Mouse (Mus musculus) kidney, embryonic 15.5 days (tissue): ENCODE measurements around the gene Pgm2l1. TPM values are rescaled to one million over a fixed set of nuclear protein-coding genes. Genes with fewer than 3 reads are reported as not detected.

Experiments
- ATAC-seq: fragments of 200-750 bp; cut with Nextera tagmentation; replicated peaks from 2 replicates; pipeline ENCODE4 v1.8.0; 2017; ENCODE audit warnings: moderate TSS enrichment; ENCODE audit not compliant: low FRiP score
- H3K27ac ChIP-seq: fragments of 300-500 bp; sonication (generic); 2 replicates; pipeline ENCODE4 v1.5.1; 2015; ENCODE audit warnings: mild to moderate bottlenecking, inconsistent platforms
- H3K27me3 ChIP-seq: fragments of 300-500 bp; sonication (generic); 2 replicates; pipeline ENCODE4 v1.6.1; 2015; ENCODE audit warnings: inconsistent platforms
- H3K36me3 ChIP-seq: fragments of 300-500 bp; sonication (generic); 2 replicates; pipeline ENCODE4 v1.6.1; 2015; ENCODE audit warnings: inconsistent platforms
- H3K4me1 ChIP-seq: fragments of 300-500 bp; sonication (generic); 2 replicates; pipeline ENCODE4 v1.6.1; 2015; ENCODE audit warnings: inconsistent platforms
- H3K4me2 ChIP-seq: fragments of 300-500 bp; sonication (generic); 2 replicates; pipeline ENCODE4 v1.6.1; 2015; ENCODE audit warnings: moderate library complexity, mild to moderate bottlenecking, inconsistent platforms
- H3K4me3 ChIP-seq: fragments of 300-500 bp; sonication (generic); replicated peaks from 2 replicates; pipeline ENCODE4 v1.5.1; 2015; ENCODE audit warnings: mild to moderate bottlenecking, inconsistent platforms
- H3K9ac ChIP-seq: fragments of 300-500 bp; sonication (generic); 2 replicates; pipeline ENCODE4 v1.6.1; 2015; ENCODE audit warnings: mild to moderate bottlenecking, inconsistent platforms
- H3K9me3 ChIP-seq: fragments of 300-500 bp; sonication (generic); replicated peaks from 2 replicates; pipeline ENCODE4 v1.6.1; 2016; ENCODE audit warnings: inconsistent platforms
- WGBS: fragments of 180-500 bp; shearing (Covaris S2); methylation state at CpG from one replicate; pipeline ENCODE4 v1.1.7; 2015; ENCODE audit warnings: mixed read lengths; 5-methylcytosine and 5-hydroxymethylcytosine counted together
- polyA plus RNA-seq: library from polyadenylated mRNA; unstranded; fragments of >200 nt; fragmentation: Nextera tagmentation; extraction: Ambion mirVana; gene quantifications from 2 replicates; pipeline ENCODE4 v1.2.1, GENCODE M21; 2015

Gene Pgm2l1
- polyA plus RNA-seq, 1 experiment from 2014 or later: 3.8 TPM

DNA sequence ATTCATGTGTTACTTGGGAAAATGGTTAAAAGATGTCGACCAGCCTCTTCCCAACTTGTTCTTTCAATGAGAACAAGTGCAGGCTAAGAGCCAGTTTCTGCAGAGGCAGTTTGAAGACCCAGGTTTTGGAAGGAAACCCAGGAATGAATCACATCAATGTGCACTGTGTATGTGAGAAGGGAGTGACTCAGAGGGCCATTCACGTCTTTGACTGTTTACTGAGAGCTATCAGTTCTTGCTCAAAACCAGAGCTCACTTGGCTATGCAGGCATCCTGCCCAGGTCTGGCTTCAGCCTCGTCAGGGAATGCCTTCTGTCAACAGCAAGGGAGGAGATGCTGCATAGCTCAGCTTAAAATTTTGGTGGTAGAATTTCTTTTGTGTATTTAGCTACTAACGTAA is 75.1 kb downstream of the Pgm2l1 start:
- Histone ChIP-seq H3K27me3 (no peaks in the 10 kb centered on the region), H3K27ac (no peak overlapping the region), H3K36me3 (no peaks in the 10 kb centered on the region), H3K9ac (no peak overlapping the region), H3K9me3 (no peaks in the 10 kb centered on the region), H3K4me1 (peaks cover 13% of the 10 kb centered on the region), H3K4me2 (no peak overlapping the region), H3K4me3 (no peak overlapping the region)
- 64% methylated on average over 4 of the region's 4 CpGs for WGBS
- no peak for ATAC-seq

DNA sequence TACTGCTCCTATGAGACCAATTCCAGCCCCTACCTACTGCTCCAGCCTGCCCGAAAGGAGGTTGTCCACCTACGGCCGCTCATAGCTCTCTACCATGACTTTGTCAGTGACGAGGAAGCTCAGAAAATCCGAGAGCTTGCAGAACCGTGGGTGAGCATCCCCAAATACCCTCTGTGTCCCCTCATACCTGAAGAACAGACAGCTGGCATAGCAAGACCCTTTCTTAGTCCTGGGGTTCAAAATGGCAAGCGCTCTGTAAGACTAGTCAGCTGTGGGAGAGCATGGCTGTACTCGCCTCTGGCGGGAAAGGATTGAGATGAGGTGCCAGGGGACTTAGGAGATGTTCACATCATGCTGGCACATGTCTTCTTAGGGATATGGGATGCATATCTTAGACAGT is 78.7 kb downstream of the Pgm2l1 start:
- no peak overlapping the region for H3K27ac ChIP-seq
- no peak for ATAC-seq
- H3K4me3 ChIP-seq: no peak overlapping the region
- H3K4me1 ChIP-seq: no peaks in the 10 kb centered on the region
- no peaks in the 10 kb centered on the region for H3K9me3 ChIP-seq
- 93% methylated on average over 9 of the region's 9 CpGs for WGBS
- H3K27me3 ChIP-seq: no peaks in the 10 kb centered on the region
- no peaks in the 10 kb centered on the region for H3K36me3 ChIP-seq
- H3K9ac ChIP-seq: no peak overlapping the region
- no peak overlapping the region for H3K4me2 ChIP-seq

DNA sequence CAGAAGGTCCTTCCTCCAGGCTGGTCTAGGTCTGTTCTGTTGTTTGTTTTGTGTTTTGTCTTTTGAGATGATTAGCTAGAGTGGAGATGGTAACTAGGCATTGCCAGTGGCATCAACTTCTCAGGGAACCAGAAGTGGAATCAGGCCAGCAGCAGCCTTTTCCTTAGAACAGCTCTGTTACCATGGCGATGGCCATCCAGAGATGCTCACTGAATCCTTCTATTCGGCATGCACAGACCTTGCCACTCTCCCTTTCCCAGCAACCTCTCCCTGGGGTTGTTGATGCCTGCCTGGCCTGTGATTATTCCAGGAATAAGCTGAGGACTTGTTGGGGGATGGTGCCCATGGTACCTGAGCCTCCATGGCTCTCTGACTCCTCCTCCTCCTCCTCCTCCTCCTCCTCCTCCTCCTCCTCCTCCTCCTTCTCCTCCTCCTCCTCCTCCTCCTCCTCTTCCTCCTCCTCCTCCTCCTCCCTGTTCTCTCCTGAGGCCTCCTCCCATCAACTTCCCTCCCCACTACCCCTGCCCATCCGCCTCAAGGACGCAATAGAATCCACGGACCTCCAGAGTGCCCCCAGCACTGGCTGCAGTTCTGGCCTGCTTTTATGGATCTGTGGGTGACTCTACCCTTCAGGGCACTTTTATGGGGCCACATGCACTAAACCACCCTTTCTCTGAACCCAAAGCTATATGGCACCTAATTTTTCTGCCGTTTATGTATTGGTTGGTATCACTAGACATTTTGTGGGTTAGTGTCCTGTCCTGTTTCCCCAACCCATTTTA is 80.9 kb downstream of the Pgm2l1 start:
- Histone ChIP-seq H3K4me2 (no peak overlapping the region), H3K27me3 (no peaks in the 10 kb centered on the region), H3K36me3 (no peaks in the 10 kb centered on the region), H3K4me1 (no peaks in the 10 kb centered on the region), H3K4me3 (no peak overlapping the region), H3K27ac (no peak overlapping the region), H3K9me3 (no peaks in the 10 kb centered on the region), H3K9ac (no peak overlapping the region)
- WGBS: 59% methylated on average over 6 of the region's 6 CpGs
- ATAC-seq: no peak

DNA sequence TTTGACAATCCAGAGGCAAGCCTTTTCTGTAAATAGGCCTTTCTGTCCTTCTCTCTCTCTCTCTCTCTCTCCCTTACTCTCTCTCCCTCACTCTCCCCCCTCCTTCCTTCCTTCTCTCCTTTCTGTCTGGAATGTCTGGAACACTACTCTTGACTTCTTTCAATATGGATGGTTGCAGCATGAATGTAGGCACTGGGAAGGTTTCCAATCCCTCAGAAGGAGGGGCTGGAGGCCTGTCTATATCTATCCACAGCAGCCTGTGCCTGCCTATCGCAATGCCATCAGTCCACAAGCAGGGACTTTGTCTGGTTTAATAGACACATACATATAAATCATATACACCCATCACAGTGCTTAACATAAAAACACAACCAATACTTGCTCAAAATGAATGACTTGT is 82.0 kb downstream of the Pgm2l1 start:
- H3K9me3 ChIP-seq: no peaks in the 10 kb centered on the region
- WGBS: 88% methylated on average over 1 of the region's 1 CpGs
- H3K4me1 ChIP-seq: no peaks in the 10 kb centered on the region
- no peak overlapping the region for H3K4me3 ChIP-seq
- ATAC-seq: no peak
- H3K27me3 ChIP-seq: no peaks in the 10 kb centered on the region
- H3K4me2 ChIP-seq: no peak overlapping the region
- H3K36me3 ChIP-seq: no peaks in the 10 kb centered on the region
- no peak overlapping the region for H3K9ac ChIP-seq
- H3K27ac ChIP-seq: no peak overlapping the region

DNA sequence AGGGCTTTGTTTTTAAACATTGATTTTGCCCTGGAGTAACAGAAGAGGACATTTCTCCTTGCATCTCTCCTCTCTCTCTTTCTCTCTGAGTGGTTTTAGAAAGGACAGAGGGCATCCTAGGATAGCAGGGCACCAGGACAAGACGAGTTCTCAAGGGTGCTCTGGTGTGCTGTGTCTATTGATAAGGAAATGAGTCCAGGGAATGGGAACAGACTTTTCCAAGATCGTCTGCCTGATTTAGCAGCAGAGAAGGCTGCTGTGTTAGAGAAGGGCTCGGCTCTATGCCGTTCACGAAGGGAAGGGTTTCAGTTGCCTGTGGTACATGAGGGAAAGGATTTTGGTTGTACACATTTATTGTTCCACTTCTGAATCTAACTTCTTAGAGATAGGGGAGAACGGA is 82.5 kb downstream of the Pgm2l1 start:
- no peak overlapping the region for H3K4me2 ChIP-seq
- no peaks in the 10 kb centered on the region for H3K4me1 ChIP-seq
- H3K36me3 ChIP-seq: no peaks in the 10 kb centered on the region
- H3K27ac ChIP-seq: no peak overlapping the region
- H3K9ac ChIP-seq: no peak overlapping the region
- H3K9me3 ChIP-seq: no peaks in the 10 kb centered on the region
- H3K4me3 ChIP-seq: no peak overlapping the region
- WGBS: 63% methylated on average over 6 of the region's 6 CpGs
- ATAC-seq: no peak
- no peaks in the 10 kb centered on the region for H3K27me3 ChIP-seq

DNA sequence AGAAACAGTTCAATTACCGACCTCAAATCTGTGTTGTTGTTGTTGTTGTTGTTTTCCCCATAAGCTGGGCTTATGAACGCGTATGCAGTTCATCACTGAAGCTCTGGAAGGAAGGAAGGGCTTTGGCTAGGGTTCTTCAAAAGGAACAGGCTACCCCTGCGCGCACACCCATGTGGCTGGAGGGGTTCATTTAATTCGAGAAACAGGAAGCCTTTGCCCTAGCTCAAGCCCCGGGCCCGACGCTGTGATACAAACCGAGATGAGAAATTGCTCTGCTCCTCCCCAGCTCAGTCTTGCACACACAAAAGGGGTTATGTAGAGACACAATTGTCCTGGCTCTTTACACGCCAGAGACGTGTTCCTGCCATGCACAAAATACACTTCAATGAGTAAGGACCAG is 83.1 kb downstream of the Pgm2l1 start:
- Histone ChIP-seq H3K4me3 (no peak overlapping the region), H3K9me3 (no peaks in the 10 kb centered on the region), H3K36me3 (no peaks in the 10 kb centered on the region), H3K4me1 (no peaks in the 10 kb centered on the region), H3K9ac (no peak overlapping the region), H3K27ac (no peak overlapping the region), H3K4me2 (no peak overlapping the region), H3K27me3 (no peaks in the 10 kb centered on the region)
- ATAC-seq: no peak
- WGBS: 78% methylated on average over 12 of the region's 12 CpGs

DNA sequence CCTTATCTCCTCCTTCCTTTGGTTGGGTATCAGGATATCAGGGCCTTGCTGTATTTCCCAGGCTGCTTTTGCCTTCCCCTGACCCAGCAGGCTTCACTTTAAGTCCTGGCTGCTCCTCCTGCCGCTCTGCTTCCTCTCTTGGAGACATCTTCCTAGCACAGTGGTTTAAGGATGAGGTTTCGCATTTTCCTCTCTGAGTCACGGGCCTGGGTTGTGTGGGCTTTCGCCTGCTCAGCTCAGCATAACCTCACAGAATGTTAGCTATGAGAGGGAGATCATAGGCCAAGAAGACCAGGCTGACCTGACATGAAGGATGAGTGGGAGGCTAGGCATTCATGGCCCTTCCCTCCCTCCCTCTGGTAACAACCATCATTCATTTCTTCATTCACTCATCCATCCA is 85.5 kb downstream of the Pgm2l1 start:
- 68% methylated on average over 4 of the region's 4 CpGs for WGBS
- Histone ChIP-seq H3K4me1 (no peaks in the 10 kb centered on the region), H3K27me3 (no peaks in the 10 kb centered on the region), H3K36me3 (0 out of 2 replicates have a peak, but pooled peaks cover 2% of the 10 kb centered on the region), H3K9me3 (no peaks in the 10 kb centered on the region), H3K9ac (no peak overlapping the region), H3K4me2 (no peak overlapping the region), H3K27ac (no peak overlapping the region), H3K4me3 (no peak overlapping the region)
- ATAC-seq: no peak

DNA sequence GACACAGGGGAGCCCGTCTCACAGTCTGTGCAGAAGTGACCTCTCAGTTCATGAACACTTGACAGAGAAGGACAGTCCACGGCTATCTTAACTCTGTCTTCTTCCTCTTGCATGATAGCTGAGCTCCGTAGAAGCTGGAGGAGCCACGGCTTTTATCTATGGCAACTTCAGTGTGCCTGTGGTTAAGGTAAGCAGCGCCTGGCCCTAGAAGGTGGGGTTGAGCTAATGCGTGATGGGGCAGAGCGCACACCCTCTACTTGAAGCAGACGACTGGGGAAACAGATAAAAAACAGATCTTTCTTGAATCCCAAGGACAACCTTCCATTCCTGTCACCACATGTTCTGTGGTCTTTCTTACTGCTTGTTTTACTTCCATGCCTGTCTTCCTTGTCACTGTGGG is 89.7 kb downstream of the Pgm2l1 start:
- Histone ChIP-seq H3K9ac (no peak overlapping the region), H3K4me3 (no peak overlapping the region), H3K4me2 (no peak overlapping the region), H3K36me3 (0 out of 2 replicates have a peak, but pooled peaks cover 2% of the 10 kb centered on the region), H3K9me3 (no peaks in the 10 kb centered on the region), H3K27ac (no peak overlapping the region), H3K27me3 (no peaks in the 10 kb centered on the region), H3K4me1 (no peaks in the 10 kb centered on the region)
- 93% methylated on average over 8 of the region's 8 CpGs for WGBS
- ATAC-seq: no peak

DNA sequence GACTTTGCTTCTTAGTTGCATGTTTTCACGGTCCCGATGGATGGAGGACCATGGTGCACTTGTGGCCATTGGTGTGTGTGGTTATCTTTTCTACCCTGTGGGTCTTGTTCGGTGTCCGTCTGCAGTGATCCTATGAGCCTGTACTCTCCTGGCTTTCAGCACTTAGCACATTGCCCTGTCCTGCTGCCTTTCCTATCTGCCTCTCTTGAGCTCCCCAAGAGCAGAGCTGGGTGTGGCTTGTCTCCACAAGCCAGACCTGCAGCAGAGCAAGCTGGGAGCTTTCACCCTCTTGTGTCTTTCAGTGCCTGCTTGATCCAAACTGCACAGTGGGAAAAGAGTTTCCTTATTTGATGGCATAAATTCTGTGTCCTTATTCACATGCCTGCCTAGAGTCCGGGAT is 90.3 kb downstream of the Pgm2l1 start:
- 95% methylated on average over 5 of the region's 5 CpGs for WGBS
- no peak for ATAC-seq
- no peak overlapping the region for H3K9ac ChIP-seq

DNA sequence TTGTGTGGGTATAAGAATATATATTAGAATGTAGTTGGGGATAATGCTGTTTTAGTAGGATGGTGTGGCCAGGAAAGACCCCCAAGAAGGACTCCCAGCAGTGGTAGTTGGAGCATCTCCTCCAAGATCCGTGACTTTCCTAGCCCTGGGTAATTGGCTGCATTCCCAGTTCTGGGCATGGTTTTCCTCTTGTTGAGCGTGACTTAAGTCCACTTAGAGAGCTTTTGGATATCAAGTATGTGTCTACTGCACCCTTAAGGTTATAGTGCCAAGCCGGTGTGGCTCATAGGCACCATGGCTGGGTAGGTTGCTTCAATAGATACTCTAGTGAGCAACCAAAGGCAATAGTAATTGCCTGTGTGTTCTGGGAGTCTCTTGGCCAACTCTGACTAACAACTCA is 96.5 kb downstream of the Pgm2l1 start:
- no peak overlapping the region for H3K9ac ChIP-seq
- no peak for ATAC-seq
- no peaks in the 10 kb centered on the region for H3K4me1 ChIP-seq
- no peak overlapping the region for H3K4me2 ChIP-seq
- no peak overlapping the region for H3K27ac ChIP-seq
- 90% methylated on average over 3 of the region's 3 CpGs for WGBS
- H3K27me3 ChIP-seq: no peaks in the 10 kb centered on the region
- no peak overlapping the region for H3K4me3 ChIP-seq
- no peaks in the 10 kb centered on the region for H3K9me3 ChIP-seq
- peaks cover 36% of the 10 kb centered on the region for H3K36me3 ChIP-seq

More for the DNA sequence above, 90.3 kb downstream of the Pgm2l1 start:
- H3K4me3 ChIP-seq: no peak overlapping the region
- 0 out of 2 replicates have a peak, but pooled peaks cover 2% of the 10 kb centered on the region for H3K36me3 ChIP-seq
- no peak overlapping the region for H3K27ac ChIP-seq
- H3K4me2 ChIP-seq: no peak overlapping the region
- no peaks in the 10 kb centered on the region for H3K4me1 ChIP-seq
- no peaks in the 10 kb centered on the region for H3K9me3 ChIP-seq
- H3K27me3 ChIP-seq: no peaks in the 10 kb centered on the region

DNA sequence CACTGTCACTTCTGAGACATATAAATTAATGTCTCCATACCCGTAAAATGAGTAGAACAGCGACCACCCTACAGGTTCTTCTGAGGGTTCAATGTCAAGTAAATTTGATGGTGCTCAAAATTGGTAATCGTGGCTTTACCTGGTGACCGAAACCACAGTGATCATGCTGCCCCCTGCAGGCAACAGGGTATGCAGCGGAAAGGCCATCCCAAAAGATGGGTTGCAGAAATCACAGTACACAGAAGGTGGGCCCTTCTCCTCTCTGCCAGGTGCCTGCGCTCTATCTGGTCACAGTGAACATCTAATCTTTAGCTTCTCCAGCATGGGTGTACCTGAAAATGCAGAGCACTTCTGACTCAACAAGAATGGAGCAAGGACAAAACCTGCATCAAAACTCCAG is 98.3 kb downstream of the Pgm2l1 start:
- ATAC-seq: no peak
- peaks cover 51% of the 10 kb centered on the region for H3K36me3 ChIP-seq
- H3K27me3 ChIP-seq: no peaks in the 10 kb centered on the region
- 76% methylated on average over 6 of the region's 6 CpGs for WGBS
- no peak overlapping the region for H3K9ac ChIP-seq
- H3K4me1 ChIP-seq: no peaks in the 10 kb centered on the region
- H3K4me3 ChIP-seq: no peak overlapping the region
- H3K9me3 ChIP-seq: no peaks in the 10 kb centered on the region
- no peak overlapping the region for H3K27ac ChIP-seq
- no peak overlapping the region for H3K4me2 ChIP-seq

DNA sequence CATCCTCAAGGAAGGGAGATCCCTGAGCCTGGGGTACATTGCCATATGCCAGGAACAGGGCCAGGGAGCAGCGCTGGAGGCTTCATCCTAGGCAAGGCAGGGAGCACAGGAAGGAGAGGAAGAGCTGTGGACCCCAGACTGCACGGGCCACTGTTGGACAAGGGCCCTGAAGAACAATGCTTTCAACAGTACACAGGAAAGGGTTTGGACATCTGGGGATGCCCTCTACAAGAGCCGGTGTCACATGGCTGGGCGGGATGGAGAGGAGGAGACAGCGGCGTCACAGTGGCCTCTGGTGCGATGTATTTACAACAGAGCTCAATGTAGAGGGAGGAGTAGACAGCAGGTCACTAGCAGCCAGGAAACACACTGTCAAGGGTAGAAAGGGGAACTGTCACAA is 100.3 kb downstream of the Pgm2l1 start:
- Histone ChIP-seq H3K9me3 (no peaks in the 10 kb centered on the region), H3K36me3 (peaks cover 71% of the 10 kb centered on the region), H3K4me1 (no peaks in the 10 kb centered on the region), H3K27me3 (no peaks in the 10 kb centered on the region), H3K4me2 (no peak overlapping the region), H3K4me3 (no peak overlapping the region), H3K9ac (no peak overlapping the region), H3K27ac (no peak overlapping the region)
- WGBS: 73% methylated on average over 7 of the region's 7 CpGs
- ATAC-seq: no peak
